Mouse (Mus musculus) lung, postnatal 36 days (tissue): ENCODE measurements at regions not wholly inside any gene's neighbourhood (a gene's known extent, or its start where the extent isn't known, plus 50 kb on each side); places are given as distances from the start of the nearest gene placed in this dataset.
A peak's percentile ranks its signal among the peaks of the same experiment; 100 is the strongest.
"Not testable (repeated sequence)": the region's sequence is repeated elsewhere in the genome, so short reads cannot be mapped to it uniquely, and the experiment has no call there.

ENCODE experiments used
- DNase-seq: peaks from one replicate; pipeline ENCODE4 v3.0.0; 2022; ENCODE audit warnings: mixed read lengths

DNA sequence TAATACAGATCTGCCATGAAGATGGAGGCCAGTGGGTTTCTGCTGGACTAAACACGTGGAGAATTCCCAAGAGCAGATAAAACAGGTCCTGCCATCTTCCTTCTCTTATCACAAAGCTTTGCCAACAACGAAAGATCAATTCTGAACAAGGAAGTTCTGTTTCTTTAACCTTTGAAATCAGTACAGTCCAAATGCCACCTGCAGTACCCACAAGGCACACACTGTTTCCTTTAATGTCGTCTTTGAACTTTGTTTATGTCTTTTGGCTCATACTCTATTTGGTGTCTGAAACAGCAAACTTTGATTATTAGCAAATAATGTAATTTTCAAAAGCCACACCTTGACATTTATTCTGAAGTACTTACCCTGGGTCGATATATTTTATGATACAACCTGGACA, 536.5 kb downstream of the Bckdhb start:
- no peak for DNase-seq

GRCm38 (mm10) chr9:84466741-84467140, 541.8 kb downstream of the Bckdhb start:
- peak; percentile 67 for DNase-seq

GRCm38 (mm10) chr9:84472696-84473095, 547.8 kb downstream of the Bckdhb start:
- DNase-seq: peak; percentile 19

DNA sequence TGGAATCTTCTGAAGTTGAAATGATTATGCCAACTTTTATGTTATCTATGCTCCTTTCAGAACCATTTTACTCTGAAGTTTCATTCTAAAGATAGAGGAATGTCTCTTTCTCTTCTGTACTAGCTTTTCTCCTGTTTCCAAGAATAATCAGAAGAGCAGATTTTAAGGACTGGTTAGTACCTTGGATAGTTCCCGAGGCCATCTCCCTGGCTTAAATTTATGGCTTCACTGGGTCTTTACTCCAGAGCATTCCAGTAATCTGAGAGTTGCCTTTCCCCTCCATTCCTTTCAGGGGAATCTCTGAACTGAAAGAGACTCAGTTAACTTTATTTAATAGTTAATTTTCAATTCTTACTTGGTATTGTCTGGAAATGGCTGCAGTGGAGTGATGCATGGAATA, 551.0 kb downstream of the Bckdhb start:
- DNase-seq: no peak

- no peak for DNase-seq
Observed at GRCm38 (mm10) chr9:84499507-84499906, 574.6 kb downstream of the Bckdhb start.

GRCm38 (mm10) chr9:84502981-84503380, 578.0 kb downstream of the Bckdhb start:
- DNase-seq: not testable (repeated sequence)

DNA sequence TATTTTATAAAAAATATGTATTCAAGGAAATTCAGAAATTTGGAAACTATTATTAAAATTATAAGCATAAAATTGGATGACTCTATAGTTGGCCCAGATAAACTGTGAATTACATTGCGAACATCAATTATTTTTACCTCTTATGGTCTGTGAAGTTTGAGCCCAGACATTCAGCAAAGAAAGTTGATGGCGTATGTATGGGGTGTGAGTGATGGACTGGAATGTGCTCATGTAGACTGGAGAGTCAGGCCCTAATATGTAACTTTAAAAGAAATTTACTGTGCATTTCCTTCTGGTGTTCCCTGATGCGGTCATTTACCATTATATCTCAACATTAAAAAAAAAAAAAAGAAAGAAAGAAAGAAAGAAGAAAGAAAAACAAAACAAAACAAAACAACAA, 592.1 kb downstream of the Bckdhb start:
- no peak for DNase-seq

- no peak for DNase-seq
Observed at GRCm38 (mm10) chr9:84545431-84545830, 620.5 kb downstream of the Bckdhb start.

- peak; percentile 24 for DNase-seq
Observed at GRCm38 (mm10) chr9:84548012-84548660, 623.2 kb downstream of the Bckdhb start.

GRCm38 (mm10) chr9:84555237-84555636, 630.3 kb downstream of the Bckdhb start:
- no peak for DNase-seq

GRCm38 (mm10) chr9:84556261-84556844, 631.4 kb downstream of the Bckdhb start:
- no peak for DNase-seq

GRCm38 (mm10) chr9:84558346-84558745, 633.4 kb downstream of the Bckdhb start:
- DNase-seq: no peak

GRCm38 (mm10) chr9:84569533-84569932, 644.6 kb downstream of the Bckdhb start:
- DNase-seq: peak; percentile 46

DNA sequence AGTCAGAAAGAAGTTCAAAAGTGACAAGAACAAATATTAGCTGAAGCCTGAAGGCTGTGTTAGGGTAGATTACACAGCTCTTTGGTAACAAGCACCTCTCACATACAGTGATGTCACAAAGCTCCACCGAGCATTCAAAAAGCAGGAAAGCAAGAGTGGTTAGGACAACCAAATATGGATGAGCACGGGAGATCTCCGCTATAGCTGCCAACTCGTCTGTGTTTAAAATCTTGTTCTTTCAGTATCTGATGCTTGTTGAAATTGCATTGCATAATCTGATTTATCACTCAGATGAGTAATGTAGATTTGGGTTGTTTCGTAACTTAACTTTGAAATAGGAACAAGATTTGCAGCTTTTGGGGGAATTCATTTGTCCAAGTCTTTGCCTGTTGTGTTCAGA, 652.8 kb downstream of the Bckdhb start:
- DNase-seq: peak; percentile 13

DNA sequence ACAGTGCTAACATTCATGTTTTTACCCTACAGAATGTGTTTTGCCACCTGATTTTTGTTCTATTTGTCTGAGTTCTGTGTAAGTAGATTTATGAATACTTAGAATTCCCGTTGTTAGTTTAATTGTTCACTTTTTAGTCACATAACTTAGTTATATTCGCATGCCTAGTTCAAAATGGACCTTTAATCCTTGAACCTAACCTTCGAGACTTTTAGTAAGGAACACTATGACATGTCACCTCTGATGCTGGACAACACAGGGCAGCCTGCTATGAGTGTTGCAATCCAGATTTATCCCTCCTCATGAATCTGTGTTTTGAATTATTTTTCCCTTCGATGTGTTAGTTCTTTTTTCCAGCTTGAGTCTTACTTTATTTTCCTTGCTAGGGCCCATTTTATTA, 662.8 kb downstream of the Bckdhb start:
- no peak for DNase-seq

- DNase-seq: no peak
Observed at GRCm38 (mm10) chr9:84594724-84595123, 669.8 kb downstream of the Bckdhb start.
